Mouse (Mus musculus) kidney, embryonic 14.5 days (tissue): ENCODE data around the gene Igf1. TPM values are rescaled to one million over a fixed set of nuclear protein-coding genes. Genes with fewer than 3 reads are reported as not detected.

ENCODE experiments used
- ATAC-seq: fragments of 200-750 bp; cut with Nextera tagmentation; 2 replicates; pipeline ENCODE4 v1.8.0; 2017; ENCODE audit warnings: moderate number of reproducible peaks, mild to moderate bottlenecking, moderate TSS enrichment, moderate library complexity; ENCODE audit not compliant: low FRiP score, low TSS enrichment
- H3K27ac ChIP-seq: fragments of 300-500 bp; sonication (generic); 2 replicates; pipeline ENCODE4 v1.5.1; 2014; ENCODE audit warnings: low read depth, mild to moderate bottlenecking, low read length, moderate library complexity, mixed read lengths
- H3K27me3 ChIP-seq: fragments of 300-500 bp; sonication (generic); 2 replicates; pipeline ENCODE4 v1.6.1; 2014; ENCODE audit warnings: mild to moderate bottlenecking, low read length; ENCODE audit not compliant: control insufficient read depth, insufficient read depth
- H3K36me3 ChIP-seq: fragments of 300-500 bp; sonication (generic); 2 replicates; pipeline ENCODE4 v1.6.1; 2014; ENCODE audit warnings: low read length, mixed read lengths; ENCODE audit not compliant: control insufficient read depth, insufficient read depth
- H3K4me1 ChIP-seq: fragments of 300-500 bp; sonication (generic); 2 replicates; pipeline ENCODE4 v1.6.1; 2014; ENCODE audit warnings: low read length, mixed read lengths; ENCODE audit not compliant: control insufficient read depth, insufficient read depth
- H3K4me2 ChIP-seq: fragments of 300-500 bp; sonication (generic); replicated peaks from 2 replicates; pipeline ENCODE4 v1.6.1; 2014; ENCODE audit warnings: low read depth, mild to moderate bottlenecking, low read length
- H3K4me3 ChIP-seq: fragments of 300-500 bp; sonication (generic); 2 replicates; pipeline ENCODE4 v1.5.1; 2014; ENCODE audit warnings: mild to moderate bottlenecking, low read length
- H3K9ac ChIP-seq: fragments of 300-500 bp; sonication (generic); 2 replicates; pipeline ENCODE4 v1.6.1; 2014; ENCODE audit warnings: low read depth, mild to moderate bottlenecking, low read length, moderate library complexity
- H3K9me3 ChIP-seq: fragments of 300-500 bp; sonication (generic); 2 replicates; pipeline ENCODE4 v1.6.1; 2016; ENCODE audit warnings: low read length; ENCODE audit not compliant: control insufficient read depth
- WGBS: fragments of 180-500 bp; shearing (Covaris S2); extraction: QIAGEN DNeasy Blood & Tissue Kit; methylation state at CpG from one replicate; pipeline ENCODE4 v1.1.7; 2014; 5-methylcytosine and 5-hydroxymethylcytosine counted together
- polyA plus RNA-seq: library from polyadenylated mRNA; unstranded; fragments of >200 nt; fragmentation: Nextera tagmentation; extraction: Ambion mirVana; gene quantifications from 2 replicates; pipeline ENCODE4 v1.2.1, GENCODE M21; 2014

The Igf1 gene
- polyA plus RNA-seq, 1 experiment from 2014 or later = 28.2 TPM

DNA sequence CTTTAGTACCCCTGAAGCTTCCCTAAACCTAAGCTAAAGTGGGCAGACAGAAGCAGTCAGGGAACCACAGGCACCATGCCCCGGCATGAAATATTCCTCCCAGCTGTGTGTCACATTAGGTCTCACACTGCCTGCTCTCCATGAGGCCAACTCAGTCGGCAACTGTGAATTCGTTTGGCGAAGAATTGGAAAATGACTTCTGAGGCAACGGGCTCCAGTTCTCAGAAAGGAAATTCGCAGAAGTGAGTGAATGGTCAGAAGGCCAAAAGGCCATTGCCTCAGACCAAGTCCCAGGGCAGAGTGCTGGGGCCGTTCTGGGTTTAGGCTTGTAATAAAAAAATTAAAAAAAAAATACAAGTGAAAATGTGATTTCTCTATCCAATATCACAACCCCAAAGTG lies 43.9 kb downstream of the Igf1 start:
- Histone ChIP-seq H3K9me3 (no peaks in the 10 kb centered on the region), H3K27me3 (no peaks in the 10 kb centered on the region), H3K27ac (no peak overlapping the region), H3K36me3 (no peaks in the 10 kb centered on the region), H3K9ac (no peak overlapping the region), H3K4me3 (no peak overlapping the region), H3K4me1 (no peaks in the 10 kb centered on the region), H3K4me2 (no peak overlapping the region)
- 67% methylated on average over 7 of the region's 7 CpGs for WGBS
- ATAC-seq = no peak

- no peak for ATAC-seq
- no peaks in the 10 kb centered on the region for H3K36me3 ChIP-seq
- no peak overlapping the region for H3K9ac ChIP-seq
- no peaks in the 10 kb centered on the region for H3K4me1 ChIP-seq
- no peaks in the 10 kb centered on the region for H3K27me3 ChIP-seq
- H3K9me3 ChIP-seq = no peaks in the 10 kb centered on the region
- H3K27ac ChIP-seq = no peak overlapping the region
- H3K4me2 ChIP-seq = no peak overlapping the region
- 50% methylated on average over 5 of the region's 5 CpGs for WGBS
- no peak overlapping the region for H3K4me3 ChIP-seq
Measured at GRCm38 (mm10) chr10:87904324-87904723, 46.3 kb downstream of the Igf1 start.

GRCm38 (mm10) chr10:87905087-87905486 lies 47.0 kb downstream of the Igf1 start:
- Histone ChIP-seq H3K9ac (no peak overlapping the region), H3K27ac (no peak overlapping the region), H3K4me1 (no peaks in the 10 kb centered on the region), H3K27me3 (no peaks in the 10 kb centered on the region), H3K36me3 (no peaks in the 10 kb centered on the region), H3K4me2 (no peak overlapping the region), H3K9me3 (no peaks in the 10 kb centered on the region), H3K4me3 (no peak overlapping the region)
- 75% methylated on average over 3 of the region's 3 CpGs for WGBS
- no peak for ATAC-seq

GRCm38 (mm10) chr10:87906121-87906520 lies 48.1 kb downstream of the Igf1 start:
- no peaks in the 10 kb centered on the region for H3K9me3 ChIP-seq

GRCm38 (mm10) chr10:87906757-87907307 lies 48.8 kb downstream of the Igf1 start:
- Histone ChIP-seq H3K27ac (no peak overlapping the region), H3K9ac (no peak overlapping the region), H3K4me1 (no peaks in the 10 kb centered on the region), H3K4me2 (no peak overlapping the region), H3K27me3 (no peaks in the 10 kb centered on the region), H3K4me3 (no peak overlapping the region), H3K36me3 (no peaks in the 10 kb centered on the region), H3K9me3 (no peaks in the 10 kb centered on the region)
- no peak for ATAC-seq
- WGBS = 89% methylated on average over 2 of the region's 2 CpGs

More at GRCm38 (mm10) chr10:87906121-87906520, 48.1 kb downstream of the Igf1 start:
- WGBS = 52% methylated on average over 3 of the region's 3 CpGs
- Histone ChIP-seq H3K4me3 (no peak overlapping the region), H3K27me3 (no peaks in the 10 kb centered on the region), H3K36me3 (no peaks in the 10 kb centered on the region), H3K4me2 (no peak overlapping the region), H3K27ac (no peak overlapping the region), H3K9ac (no peak overlapping the region), H3K4me1 (no peaks in the 10 kb centered on the region)
- no peak for ATAC-seq

GRCm38 (mm10) chr10:87913852-87914251 lies 55.8 kb downstream of the Igf1 start:
- WGBS = 91% methylated on average over 3 of the region's 3 CpGs
- Histone ChIP-seq H3K9me3 (no peaks in the 10 kb centered on the region), H3K27ac (no peak overlapping the region), H3K4me3 (no peak overlapping the region), H3K4me2 (no peak overlapping the region), H3K27me3 (no peaks in the 10 kb centered on the region), H3K36me3 (no peaks in the 10 kb centered on the region), H3K4me1 (no peaks in the 10 kb centered on the region), H3K9ac (no peak overlapping the region)
- no peak for ATAC-seq

DNA sequence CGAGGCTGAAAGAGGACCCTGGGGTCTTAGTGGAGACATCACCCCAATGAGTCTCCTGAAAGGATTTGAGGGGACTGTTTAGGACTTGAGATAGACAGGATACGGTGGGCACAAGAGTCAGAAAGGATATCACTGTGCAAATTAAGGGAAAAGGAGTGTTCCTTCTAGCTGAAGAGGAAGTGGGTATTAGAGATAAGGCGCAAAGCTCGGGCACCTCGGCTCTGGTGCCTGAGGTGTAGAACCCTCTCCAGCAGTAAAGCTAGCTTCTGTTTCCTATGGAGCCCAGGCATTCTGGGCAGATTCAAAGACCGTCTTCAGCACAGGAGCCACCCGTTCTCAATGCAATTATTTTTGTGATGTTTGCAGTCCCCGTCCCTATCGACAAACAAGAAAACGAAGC lies 56.9 kb downstream of the Igf1 start:
- no peaks in the 10 kb centered on the region for H3K4me1 ChIP-seq
- no peak overlapping the region for H3K4me2 ChIP-seq
- no peak overlapping the region for H3K9ac ChIP-seq
- H3K27me3 ChIP-seq = no peaks in the 10 kb centered on the region
- ATAC-seq = no peak
- H3K36me3 ChIP-seq = no peaks in the 10 kb centered on the region
- H3K27ac ChIP-seq = no peak overlapping the region
- no peaks in the 10 kb centered on the region for H3K9me3 ChIP-seq
- WGBS = 77% methylated on average over 10 of the region's 10 CpGs
- no peak overlapping the region for H3K4me3 ChIP-seq

- no peak for ATAC-seq
- H3K4me3 ChIP-seq = no peak overlapping the region
- no peaks in the 10 kb centered on the region for H3K27me3 ChIP-seq
- WGBS = 80% methylated on average over 3 of the region's 3 CpGs
- no peak overlapping the region for H3K27ac ChIP-seq
- H3K4me1 ChIP-seq = no peaks in the 10 kb centered on the region
- no peaks in the 10 kb centered on the region for H3K36me3 ChIP-seq
- no peak overlapping the region for H3K4me2 ChIP-seq
- no peaks in the 10 kb centered on the region for H3K9me3 ChIP-seq
- no peak overlapping the region for H3K9ac ChIP-seq
Measured at GRCm38 (mm10) chr10:87915782-87916181, 57.7 kb downstream of the Igf1 start.

GRCm38 (mm10) chr10:87922263-87922662 lies 64.2 kb downstream of the Igf1 start:
- H3K4me2 ChIP-seq = no peak overlapping the region
- no peak overlapping the region for H3K4me3 ChIP-seq
- no peaks in the 10 kb centered on the region for H3K36me3 ChIP-seq
- 92% methylated on average over 3 of the region's 3 CpGs for WGBS
- H3K9ac ChIP-seq = no peak overlapping the region
- H3K4me1 ChIP-seq = peaks cover 8% of the 10 kb centered on the region; the same call in 1 of the 2 replicates
- H3K27ac ChIP-seq = no peak overlapping the region
- no peaks in the 10 kb centered on the region for H3K27me3 ChIP-seq
- no peak for ATAC-seq
- H3K9me3 ChIP-seq = no peaks in the 10 kb centered on the region
